Mouse (Mus musculus) heart, embryonic 14.5 days (tissue): ENCODE results near the gene Trit1. TPM values are rescaled to one million over a fixed set of nuclear protein-coding genes. Genes with fewer than 3 reads are reported as not detected.

Experiments
- ATAC-seq: fragments of 200-750 bp; cut with Nextera tagmentation; 2 replicates; pipeline ENCODE4 v1.8.0; 2017; ENCODE audit warnings: low read depth, moderate TSS enrichment; ENCODE audit not compliant: insufficient number of reproducible peaks, insufficient read depth, low FRiP score
- H3K27ac ChIP-seq, 2 experiments: fragments of 200-500 bp in 1 of 2; fragments of 300-500 bp in 1 of 2; sonication (generic) in 1 of 2; replicated peaks in 1 of 2; 2 replicates each; pipeline ENCODE4 v1.5.1; 2012 to 2014; ENCODE audit warnings: low read depth in 2 of 2, low read length in 2 of 2, control low read depth in 1 of 2, mild to moderate bottlenecking in 1 of 2, mixed read lengths in 1 of 2; ENCODE audit not compliant: control insufficient read depth in 1 of 2, insufficient read depth in 1 of 2
- H3K27me3 ChIP-seq: fragments of 300-500 bp; sonication (generic); 2 replicates; pipeline ENCODE4 v1.6.1; 2014; ENCODE audit warnings: mild to moderate bottlenecking, low read length, control low read depth; ENCODE audit not compliant: control insufficient read depth, insufficient read depth
- H3K36me3 ChIP-seq: fragments of 300-500 bp; sonication (generic); 2 replicates; pipeline ENCODE4 v1.6.1; 2014; ENCODE audit warnings: mild to moderate bottlenecking, control low read depth, low read length, mixed read lengths; ENCODE audit not compliant: control insufficient read depth, insufficient read depth
- H3K4me1 ChIP-seq, 2 experiments: fragments of 200-500 bp in 1 of 2; fragments of 300-500 bp in 1 of 2; sonication (generic) in 1 of 2; 2 replicates each; pipeline ENCODE4 v1.6.1; 2012 to 2014; ENCODE audit warnings: low read length in 2 of 2, control low read depth in 1 of 2, mixed read lengths in 1 of 2; ENCODE audit not compliant: control insufficient read depth in 2 of 2, insufficient read depth in 2 of 2
- H3K4me2 ChIP-seq: fragments of 300-500 bp; sonication (generic); 2 replicates; pipeline ENCODE4 v1.6.1; 2014; ENCODE audit warnings: mild to moderate bottlenecking, low read length
- H3K4me3 ChIP-seq, 2 experiments: fragments of 200-500 bp in 1 of 2; fragments of 300-500 bp in 1 of 2; sonication (generic) in 1 of 2; 2 replicates each; pipeline ENCODE4 v1.5.1; 2012 to 2014; ENCODE audit warnings: low read length in 2 of 2, mild to moderate bottlenecking in 2 of 2, control low read depth in 1 of 2, low read depth in 1 of 2, moderate library complexity in 1 of 2; ENCODE audit not compliant: control insufficient read depth in 1 of 2, insufficient read depth in 1 of 2
- H3K9ac ChIP-seq: fragments of 300-500 bp; sonication (generic); 2 replicates; pipeline ENCODE4 v1.6.1; 2014; ENCODE audit warnings: mild to moderate bottlenecking, low read length
- H3K9me3 ChIP-seq: fragments of 300-500 bp; sonication (generic); 2 replicates; pipeline ENCODE4 v1.6.1; 2016; ENCODE audit warnings: low read length, control low read depth; ENCODE audit not compliant: control insufficient read depth
- WGBS: fragments of 180-500 bp; shearing (Covaris S2); extraction: QIAGEN DNeasy Blood & Tissue Kit; methylation state at CpG from one replicate; pipeline ENCODE4 v1.1.7; 2014; 5-methylcytosine and 5-hydroxymethylcytosine counted together
- polyA plus RNA-seq: library from polyadenylated mRNA; unstranded; fragments of >200 nt; fragmentation: Nextera tagmentation; extraction: Ambion mirVana; gene quantifications from 2 replicates; pipeline ENCODE4 v1.2.1, GENCODE M21; 2014

The Trit1 gene
- polyA plus RNA-seq, 1 experiment from 2014 or later: 12.1 TPM

- ATAC-seq: no peak
- 73% methylated on average over 8 of the region's 8 CpGs for WGBS
These were observed 60.5 kb downstream of the Trit1 start for GRCm38 (mm10) chr4:123076928-123077327.

DNA sequence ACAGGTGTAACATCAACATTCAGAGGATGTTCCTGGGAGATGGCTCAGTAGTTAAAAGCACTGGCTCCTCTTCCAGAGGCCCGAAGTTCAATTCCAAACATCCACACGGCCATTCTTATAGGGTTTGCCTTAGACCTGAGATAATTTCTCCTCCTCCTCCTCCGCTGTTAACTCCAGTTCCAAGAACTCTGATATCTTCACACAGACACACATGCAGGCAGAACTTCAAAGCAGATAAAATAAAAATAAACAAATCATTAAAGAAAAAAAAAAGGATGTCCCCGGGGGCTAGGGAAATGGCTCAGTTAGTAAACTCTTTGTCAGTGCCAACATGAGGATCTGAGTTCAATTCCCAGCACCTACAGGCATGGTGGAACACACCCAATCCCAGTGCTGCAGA, 61.8 kb downstream of the Trit1 start:
- Histone ChIP-seq H3K27me3 (peaks cover 27% of the 10 kb centered on the region), H3K4me1 (no peaks in the 10 kb centered on the region), H3K4me3 (no peak overlapping the region), H3K36me3 (no peaks in the 10 kb centered on the region), H3K9me3 (peaks cover 3% of the 10 kb centered on the region; the same call in 1 of the 2 replicates), H3K27ac (no peak overlapping the region), H3K9ac (no peak overlapping the region), H3K4me2 (no peak overlapping the region)
- no peak for ATAC-seq
- 69% methylated on average over 4 of the region's 4 CpGs for WGBS

More at GRCm38 (mm10) chr4:123076928-123077327, 60.5 kb downstream of the Trit1 start:
- no peaks in the 10 kb centered on the region for H3K36me3 ChIP-seq
- H3K4me3 ChIP-seq: no peak overlapping the region
- H3K27me3 ChIP-seq: peaks cover 27% of the 10 kb centered on the region
- H3K4me2 ChIP-seq: no peak overlapping the region
- no peaks in the 10 kb centered on the region for H3K4me1 ChIP-seq
- no peak overlapping the region for H3K9ac ChIP-seq
- no peak overlapping the region for H3K27ac ChIP-seq
- H3K9me3 ChIP-seq: peaks cover 3% of the 10 kb centered on the region; the same call in 1 of the 2 replicates

DNA sequence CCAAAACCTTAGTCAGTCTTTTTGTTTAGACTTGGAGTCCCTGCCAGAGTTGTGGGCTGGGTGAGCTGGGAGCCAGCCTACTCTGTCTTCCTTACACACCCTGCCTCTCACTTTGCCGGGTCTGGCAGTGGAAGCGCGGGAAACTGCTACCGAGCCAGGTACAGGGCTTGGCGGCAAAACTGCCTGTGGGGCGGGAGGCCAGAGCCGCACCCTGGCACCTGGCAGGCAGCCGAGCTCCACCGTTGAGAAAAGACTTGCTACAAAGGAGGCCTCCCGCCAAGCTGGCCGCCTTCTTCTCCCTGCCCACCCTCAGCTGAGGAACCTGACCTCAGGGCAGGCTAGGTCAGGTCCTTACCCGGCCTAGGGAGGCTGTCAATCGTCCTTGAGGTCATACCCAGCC, 64.4 kb downstream of the Trit1 start:
- ATAC-seq: no peak
- Histone ChIP-seq H3K9ac (no peak overlapping the region), H3K36me3 (no peaks in the 10 kb centered on the region), H3K4me2 (no peak overlapping the region), H3K9me3 (peaks cover 3% of the 10 kb centered on the region; the same call in 1 of the 2 replicates), H3K4me3 (no peak overlapping the region), H3K27me3 (peaks cover 15% of the 10 kb centered on the region), H3K27ac (no peak overlapping the region), H3K4me1 (no peaks in the 10 kb centered on the region)
- WGBS: 59% methylated on average over 13 of the region's 13 CpGs

DNA sequence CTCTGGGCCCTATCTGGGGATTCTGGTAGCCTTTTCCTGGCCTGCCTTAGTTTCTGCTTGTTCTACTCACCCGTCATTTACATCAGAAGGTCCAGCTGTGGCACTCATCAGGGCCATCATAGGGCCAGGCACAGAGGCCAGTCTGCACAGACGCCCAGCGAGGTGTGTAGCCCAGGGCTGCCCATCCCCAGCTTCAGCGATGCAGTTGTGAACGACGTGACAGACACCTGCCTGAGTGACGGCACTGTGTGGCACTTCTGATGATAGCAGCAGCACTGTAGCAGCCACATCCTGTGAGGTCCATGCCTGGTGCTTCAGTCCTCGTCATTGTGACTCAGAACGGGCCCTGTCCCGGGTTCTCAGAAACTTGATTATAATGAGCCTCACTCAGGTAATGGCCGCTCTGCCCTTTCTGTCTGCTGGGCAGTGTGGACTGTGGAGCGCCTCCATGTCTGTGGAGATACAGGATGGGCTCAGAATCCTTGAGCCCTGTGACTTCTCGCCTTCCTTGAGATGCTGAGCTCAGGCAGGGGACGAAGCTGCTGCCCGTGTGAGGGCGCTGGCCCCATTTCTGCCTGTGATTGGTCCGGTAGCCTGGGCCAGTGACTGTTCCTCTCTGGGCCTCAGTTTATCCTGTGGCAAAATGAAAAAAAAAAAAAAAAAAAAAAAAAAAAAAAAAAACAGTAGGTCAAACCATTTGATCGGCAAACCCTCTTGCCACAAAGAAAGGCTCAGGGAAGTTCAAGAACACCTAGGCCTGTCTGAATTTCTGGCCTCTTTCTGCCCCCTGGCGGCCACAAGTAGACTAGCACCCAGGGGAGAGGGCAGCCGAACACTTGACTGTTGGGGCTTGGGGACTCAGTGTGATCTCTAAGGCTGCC, 66.1 kb downstream of the Trit1 start:
- H3K27me3 ChIP-seq: peaks cover 15% of the 10 kb centered on the region
- no peak for ATAC-seq
- no peak overlapping the region for H3K4me2 ChIP-seq
- H3K9ac ChIP-seq: no peak overlapping the region
- H3K4me3 ChIP-seq: no peak overlapping the region
- WGBS: 70% methylated on average over 20 of the region's 20 CpGs
- H3K4me1 ChIP-seq: no peaks in the 10 kb centered on the region
- H3K9me3 ChIP-seq: peaks cover 2% of the 10 kb centered on the region
- no peak overlapping the region for H3K27ac ChIP-seq
- H3K36me3 ChIP-seq: no peaks in the 10 kb centered on the region

GRCm38 (mm10) chr4:123083323-123083902, 67.0 kb downstream of the Trit1 start:
- Histone ChIP-seq H3K9ac (no peak overlapping the region), H3K27ac (no peak overlapping the region), H3K9me3 (no peaks in the 10 kb centered on the region; the same call in 1 of the 2 replicates), H3K36me3 (no peaks in the 10 kb centered on the region), H3K4me3 (no peak overlapping the region), H3K4me2 (no peak overlapping the region), H3K4me1 (no peaks in the 10 kb centered on the region), H3K27me3 (peaks cover 15% of the 10 kb centered on the region)
- WGBS: 60% methylated on average over 13 of the region's 13 CpGs
- ATAC-seq: no peak

DNA sequence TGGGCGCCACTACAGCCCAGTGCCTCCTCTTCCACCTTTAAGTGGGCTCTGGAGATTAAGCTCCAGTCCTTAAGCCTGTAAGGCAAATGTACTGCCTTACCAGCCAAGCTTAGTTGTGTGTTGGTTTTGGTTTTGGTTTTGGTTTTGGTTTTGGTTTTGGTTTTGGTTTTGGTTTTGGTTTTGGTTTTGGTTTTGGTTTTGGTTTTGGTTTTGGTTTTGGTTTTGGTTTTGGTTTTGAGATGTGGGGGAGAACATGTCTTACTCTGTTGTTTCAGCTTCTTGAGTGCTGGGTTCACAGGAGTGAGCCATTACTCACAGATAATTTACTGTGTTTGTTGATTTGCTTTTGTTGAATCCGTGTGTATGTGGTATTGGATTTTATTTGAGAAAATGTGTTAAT, 68.9 kb downstream of the Trit1 start:
- Histone ChIP-seq H3K4me3 (no peak overlapping the region), H3K36me3 (no peaks in the 10 kb centered on the region), H3K4me1 (no peaks in the 10 kb centered on the region), H3K27ac (no peak overlapping the region), H3K4me2 (no peak overlapping the region), H3K9ac (no peak overlapping the region), H3K27me3 (peaks cover 15% of the 10 kb centered on the region), H3K9me3 (no peaks in the 10 kb centered on the region; the same call in 1 of the 2 replicates)
- 75% methylated on average over 2 of the region's 2 CpGs for WGBS
- no peak for ATAC-seq

- Histone ChIP-seq H3K36me3 (no peaks in the 10 kb centered on the region), H3K27me3 (peaks cover 9% of the 10 kb centered on the region), H3K9me3 (no peaks in the 10 kb centered on the region; the same call in 1 of the 2 replicates), H3K9ac (no peak overlapping the region), H3K27ac (no peak overlapping the region), H3K4me1 (no peaks in the 10 kb centered on the region), H3K4me2 (no peak overlapping the region), H3K4me3 (no peak overlapping the region)
- 85% methylated on average over 4 of the region's 4 CpGs for WGBS
- no peak for ATAC-seq
These were observed 70.0 kb downstream of the Trit1 start for GRCm38 (mm10) chr4:123086381-123086780.
